Mouse (Mus musculus): ENCODE results near the gene Nrxn3. TPM values are rescaled to one million over a fixed set of nuclear protein-coding genes. Genes with fewer than 3 reads are reported as not detected.

Gene Nrxn3
- polyA plus RNA-seq, 1 experiment from 2014 or later, result 0.82 TPM

DNA sequence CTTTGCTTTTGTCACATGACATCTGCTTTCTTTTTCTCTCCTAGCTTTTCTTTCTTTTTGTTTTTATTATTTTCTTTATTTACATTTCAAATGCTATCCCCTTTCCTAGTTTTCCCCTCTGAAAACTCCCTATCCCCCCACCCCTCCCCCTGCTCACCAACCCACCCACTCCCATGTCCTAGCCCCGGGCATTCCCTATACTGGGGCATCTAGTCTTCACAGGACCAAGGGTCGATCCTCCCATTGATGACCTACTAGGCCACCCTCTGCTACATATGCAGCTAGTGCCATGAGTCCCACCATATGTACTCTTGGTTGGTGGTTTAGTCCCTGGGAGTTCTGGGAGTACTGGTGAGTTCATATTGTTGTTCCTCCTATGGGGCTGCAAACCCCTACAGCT lies 655.0 kb downstream of the Nrxn3 start:
- no peak overlapping the region for H3K4me2 ChIP-seq
- 51% methylated on average over 2 of the region's 2 CpGs for WGBS (ENCODE audit: insufficient replicate concordance)
- no peaks in the 10 kb centered on the region for H3K9me3 ChIP-seq (replicated peaks)
- H3K4me1 ChIP-seq (replicated peaks), result no peaks in the 10 kb centered on the region
- no peak overlapping the region for H3K9ac ChIP-seq
- DNase-seq (no peak), ATAC-seq (ENCODE audit: low read depth) (no peak)
- no peak overlapping the region for H3K4me3 ChIP-seq (replicated peaks)
- H3K27ac ChIP-seq, result no peak overlapping the region
- no peaks in the 10 kb centered on the region for H3K27me3 ChIP-seq
- no peaks in the 10 kb centered on the region for H3K36me3 ChIP-seq

DNA sequence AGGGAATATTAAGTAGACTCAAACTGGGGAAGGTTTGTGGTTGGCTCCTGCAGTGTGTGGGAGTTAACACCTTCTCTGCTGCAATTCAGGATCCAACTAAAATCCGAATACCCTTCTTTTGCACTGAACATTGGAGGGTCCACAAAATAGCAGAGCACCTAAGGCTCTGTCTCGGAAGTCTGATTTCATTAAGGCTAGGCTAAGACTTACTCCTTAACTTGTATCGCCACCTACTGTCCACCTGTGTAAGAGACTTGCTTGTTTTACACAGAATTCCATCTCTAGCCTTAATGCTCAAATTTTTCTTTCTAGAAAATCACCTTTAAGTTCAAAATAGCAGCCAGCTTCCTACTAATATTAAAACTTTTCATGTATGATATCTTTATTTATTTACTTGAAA lies 660.6 kb downstream of the Nrxn3 start:
- ATAC-seq (ENCODE audit: low read depth) (no peak), DNase-seq (no peak)
- H3K27me3 ChIP-seq, result no peaks in the 10 kb centered on the region
- no peak overlapping the region for H3K4me2 ChIP-seq
- H3K9me3 ChIP-seq (replicated peaks), result no peaks in the 10 kb centered on the region
- 14% methylated on average over 3 of the region's 3 CpGs for WGBS (ENCODE audit: insufficient replicate concordance)
- H3K27ac ChIP-seq, result no peak overlapping the region
- H3K36me3 ChIP-seq, result no peaks in the 10 kb centered on the region
- no peaks in the 10 kb centered on the region for H3K4me1 ChIP-seq (replicated peaks)
- H3K9ac ChIP-seq, result no peak overlapping the region
- no peak overlapping the region for H3K4me3 ChIP-seq (replicated peaks)

DNA sequence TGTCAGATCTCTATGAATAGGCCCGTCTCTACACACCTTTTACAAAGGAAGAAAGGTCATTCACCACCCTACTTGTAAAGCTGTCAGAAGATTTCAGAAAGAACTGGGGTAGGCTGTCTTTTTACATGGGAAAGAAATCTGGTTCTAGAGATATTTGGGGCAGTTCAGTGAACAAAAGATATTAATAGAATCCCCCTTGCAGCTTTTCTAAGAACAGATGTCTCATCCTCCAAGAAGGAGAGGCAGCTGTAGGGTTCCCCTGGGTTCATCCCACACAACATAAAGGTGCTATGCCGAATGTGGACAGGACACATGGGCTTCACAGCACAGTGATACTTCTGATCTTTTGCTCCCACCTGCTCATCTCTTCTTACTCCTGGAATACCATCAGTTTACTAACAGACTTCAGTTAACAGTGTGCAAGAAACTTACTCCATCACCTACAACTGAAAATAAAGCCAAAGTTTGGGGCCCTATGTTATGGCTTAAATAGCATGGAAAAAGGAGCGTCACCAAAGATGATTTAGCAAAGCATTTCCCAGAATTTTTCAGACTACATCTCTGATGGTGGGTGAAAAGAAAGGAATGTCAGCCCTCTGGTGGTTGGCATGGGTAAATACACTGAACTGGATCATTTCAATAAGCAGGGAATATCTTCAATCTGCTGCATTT lies 672.6 kb downstream of the Nrxn3 start:
- no peaks in the 10 kb centered on the region for H3K27me3 ChIP-seq

DNA sequence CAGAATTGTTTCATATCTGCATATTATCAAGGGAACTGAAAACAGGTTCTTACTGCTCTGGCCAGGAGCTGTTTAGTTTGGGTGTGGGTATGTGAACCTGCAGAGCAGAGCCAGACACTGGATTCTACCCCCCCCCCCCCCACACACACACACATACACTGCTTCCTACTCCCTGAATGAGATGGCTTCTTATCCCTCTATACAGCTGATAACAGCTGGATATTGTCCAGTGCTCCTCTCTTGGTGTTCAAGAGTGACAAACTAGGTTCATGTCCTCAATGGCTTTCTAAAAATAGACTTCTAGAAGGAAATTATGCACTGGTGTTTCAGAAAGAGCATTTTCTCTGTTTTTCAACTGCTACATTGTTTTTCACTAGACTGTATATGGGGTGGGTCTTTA lies 713.8 kb downstream of the Nrxn3 start:
- no peak for DNase-seq
- no peak overlapping the region for H3K9ac ChIP-seq
- no peak for ATAC-seq (ENCODE audit: low read depth)
- no peaks in the 10 kb centered on the region for H3K27me3 ChIP-seq
- H3K4me2 ChIP-seq, result no peak overlapping the region
- H3K4me1 ChIP-seq (replicated peaks), result no peaks in the 10 kb centered on the region
- no peak overlapping the region for H3K4me3 ChIP-seq (replicated peaks)
- H3K9me3 ChIP-seq (replicated peaks), result no peaks in the 10 kb centered on the region
- no peaks in the 10 kb centered on the region for H3K36me3 ChIP-seq
- H3K27ac ChIP-seq, result no peak overlapping the region

More for the DNA sequence above, 672.6 kb downstream of the Nrxn3 start:
- no peak overlapping the region for H3K4me3 ChIP-seq (replicated peaks)
- no peaks in the 10 kb centered on the region for H3K9me3 ChIP-seq (replicated peaks)
- H3K4me1 ChIP-seq (replicated peaks), result no peaks in the 10 kb centered on the region
- H3K36me3 ChIP-seq, result no peaks in the 10 kb centered on the region
- DNase-seq, result no peak
- no peak overlapping the region for H3K9ac ChIP-seq
- 40% methylated on average over 3 of the region's 3 CpGs for WGBS (ENCODE audit: insufficient replicate concordance)
- no peak overlapping the region for H3K4me2 ChIP-seq
- H3K27ac ChIP-seq, result no peak overlapping the region
- ATAC-seq (ENCODE audit: low read depth), result no peak

DNA sequence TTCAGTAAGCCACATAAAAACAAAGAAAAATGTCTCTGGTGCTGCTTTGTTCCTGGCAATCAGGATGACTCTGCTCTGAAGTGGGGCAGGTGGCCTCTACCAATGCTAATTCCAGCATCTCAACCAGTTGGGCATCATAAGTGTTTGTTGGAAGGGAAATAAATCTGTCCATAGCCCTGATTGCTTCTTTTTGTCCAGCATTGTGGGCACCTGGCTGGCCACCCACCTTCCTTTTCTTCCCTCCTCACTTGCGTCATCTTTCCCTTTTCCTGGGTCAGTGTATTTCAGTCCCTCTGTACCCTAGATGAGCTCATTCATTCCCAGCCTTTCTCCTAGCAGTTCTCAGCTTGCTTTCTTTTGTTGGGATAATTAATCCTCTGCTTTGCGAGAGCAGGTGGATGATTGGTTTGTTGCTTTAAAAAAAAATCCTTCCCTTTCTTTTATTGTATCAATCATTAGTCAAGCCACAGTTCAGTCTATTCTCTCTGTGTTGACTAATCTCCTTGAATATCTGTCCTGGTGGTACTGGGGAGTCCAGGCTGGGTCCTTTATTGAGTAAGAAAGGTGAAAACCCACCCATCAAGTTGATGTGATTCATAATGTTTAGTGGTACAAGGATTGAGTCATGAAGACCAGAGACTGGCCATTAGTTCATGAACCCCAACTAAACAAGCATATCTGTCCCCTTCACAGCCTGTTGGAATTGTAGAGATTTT lies 719.8 kb downstream of the Nrxn3 start:
- Histone ChIP-seq H3K27ac (no peak overlapping the region), H3K4me2 (no peak overlapping the region), H3K4me1 (replicated peaks) (no peaks in the 10 kb centered on the region), H3K27me3 (no peaks in the 10 kb centered on the region), H3K9me3 (replicated peaks) (no peaks in the 10 kb centered on the region), H3K4me3 (replicated peaks) (no peak overlapping the region), H3K9ac (no peak overlapping the region), H3K36me3 (no peaks in the 10 kb centered on the region)
- ATAC-seq (ENCODE audit: low read depth) (no peak), DNase-seq (no peak)
- 64% methylated on average over 2 of the region's 2 CpGs for WGBS (ENCODE audit: insufficient replicate concordance)

DNA sequence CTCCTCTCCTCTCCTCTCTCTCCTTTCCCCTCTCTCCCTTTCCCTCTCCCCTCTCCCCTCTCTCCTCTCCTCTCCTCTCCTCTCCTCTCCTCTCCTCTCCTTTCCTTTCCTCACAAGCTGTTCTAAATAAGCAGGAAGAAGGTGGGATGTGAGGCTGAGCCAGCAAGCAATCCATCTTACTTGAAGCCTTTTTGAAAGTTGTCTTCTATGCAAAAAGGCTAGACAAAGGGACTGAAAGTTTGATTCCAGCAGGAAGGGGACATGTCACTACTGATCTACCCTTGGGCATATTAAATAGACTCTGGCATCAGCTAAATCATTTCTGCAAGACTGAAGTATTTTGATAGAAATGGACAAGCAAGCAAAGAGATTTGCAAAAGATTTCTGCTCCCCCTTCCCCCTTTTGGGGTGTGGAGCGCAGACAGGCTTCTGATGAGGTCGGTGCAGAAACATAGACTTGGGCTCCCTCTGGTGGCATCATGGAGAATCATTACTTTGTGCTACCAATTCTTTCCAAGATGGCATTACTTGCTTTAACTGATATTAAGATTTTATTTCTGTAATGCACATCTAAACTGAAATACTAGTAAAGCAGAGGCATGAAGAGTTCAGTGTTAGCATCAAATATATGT lies 728.1 kb downstream of the Nrxn3 start:
- Histone ChIP-seq H3K9ac (no peak overlapping the region), H3K4me3 (replicated peaks) (no peak overlapping the region), H3K27me3 (no peaks in the 10 kb centered on the region), H3K27ac (no peak overlapping the region), H3K4me2 (no peak overlapping the region), H3K4me1 (replicated peaks) (no peaks in the 10 kb centered on the region), H3K9me3 (replicated peaks) (no peaks in the 10 kb centered on the region), H3K36me3 (no peaks in the 10 kb centered on the region)
- WGBS (ENCODE audit: insufficient replicate concordance), result 6% methylated on average over 2 of the region's 2 CpGs
- no peak for ATAC-seq (ENCODE audit: low read depth)
- no peak for DNase-seq

DNA sequence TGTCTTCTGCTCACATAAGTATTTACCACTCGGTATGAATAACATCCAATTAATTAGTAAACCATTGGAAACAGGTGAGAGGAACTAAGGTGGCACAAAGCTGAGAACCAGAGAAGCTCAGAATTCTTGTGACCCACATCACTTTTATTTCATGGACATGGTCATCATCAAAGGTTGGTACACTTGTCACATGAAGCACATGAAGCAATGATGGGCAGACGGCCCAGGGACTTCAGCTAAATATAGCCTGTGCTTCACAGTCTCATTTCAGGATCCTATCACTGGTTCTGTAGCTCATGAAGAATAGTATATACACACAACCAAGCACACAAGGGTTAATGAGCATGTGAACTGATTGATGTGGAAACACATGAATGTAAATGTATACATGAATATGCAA lies 747.5 kb downstream of the Nrxn3 start:
- WGBS (ENCODE audit: insufficient replicate concordance), result 50% methylated on average over 2 of the region's 2 CpGs
- no peaks in the 10 kb centered on the region for H3K9me3 ChIP-seq (replicated peaks)
- H3K9ac ChIP-seq, result no peak overlapping the region
- H3K27ac ChIP-seq, result no peak overlapping the region
- no peaks in the 10 kb centered on the region for H3K27me3 ChIP-seq
- no peaks in the 10 kb centered on the region for H3K36me3 ChIP-seq
- no peak for DNase-seq
- no peak overlapping the region for H3K4me3 ChIP-seq (replicated peaks)
- ATAC-seq (ENCODE audit: low read depth), result no peak
- no peak overlapping the region for H3K4me2 ChIP-seq
- no peaks in the 10 kb centered on the region for H3K4me1 ChIP-seq (replicated peaks)

DNA sequence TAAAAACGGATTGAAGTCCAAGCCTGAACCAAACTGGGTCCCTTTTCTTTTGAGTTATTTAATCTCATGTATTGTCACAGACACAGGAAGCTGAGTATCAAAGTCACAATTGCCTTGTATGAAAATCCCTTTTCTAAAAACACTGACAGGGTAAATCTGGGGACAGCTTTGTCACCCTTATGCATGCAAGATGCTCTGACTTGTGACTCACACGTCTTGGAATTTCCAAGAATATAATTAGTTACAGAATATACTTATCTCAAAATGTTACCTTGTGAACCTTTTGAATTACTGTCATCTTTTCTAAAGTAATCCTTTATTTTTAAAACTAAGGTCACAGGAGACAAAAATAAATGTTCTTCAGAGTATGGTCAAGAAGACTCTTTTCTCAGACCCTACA lies 748.6 kb downstream of the Nrxn3 start:
- H3K9ac ChIP-seq, result no peak overlapping the region
- no peaks in the 10 kb centered on the region for H3K36me3 ChIP-seq
- WGBS (ENCODE audit: insufficient replicate concordance), result 28% methylated on average over 2 of the region's 2 CpGs
- H3K4me2 ChIP-seq, result no peak overlapping the region
- ATAC-seq (ENCODE audit: low read depth), result no peak
- H3K9me3 ChIP-seq (replicated peaks), result no peaks in the 10 kb centered on the region
- H3K4me1 ChIP-seq (replicated peaks), result no peaks in the 10 kb centered on the region
- no peaks in the 10 kb centered on the region for H3K27me3 ChIP-seq
- DNase-seq, result no peak
- H3K27ac ChIP-seq, result no peak overlapping the region
- H3K4me3 ChIP-seq (replicated peaks), result no peak overlapping the region

DNA sequence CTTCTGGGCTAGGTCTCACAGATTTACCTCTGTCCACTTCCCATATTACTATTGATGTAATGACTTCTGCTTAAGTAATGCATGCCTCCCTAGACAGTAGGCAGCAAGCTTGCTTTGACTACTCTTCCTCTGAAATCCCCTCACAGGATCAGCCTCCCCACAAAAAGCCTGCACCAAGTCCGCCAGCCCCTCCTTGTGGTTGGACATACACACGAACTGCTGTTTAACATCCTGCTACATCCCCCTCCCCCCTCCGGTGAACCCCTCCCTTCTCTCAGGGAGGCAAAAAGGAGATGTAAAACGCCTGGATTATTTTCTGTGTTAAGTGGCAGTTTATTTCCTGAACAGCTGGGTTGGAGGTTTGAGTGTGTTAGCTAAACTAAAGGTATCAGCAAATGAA lies 749.2 kb downstream of the Nrxn3 start:
- DNase-seq (no peak), ATAC-seq (ENCODE audit: low read depth) (no peak)
- Histone ChIP-seq H3K36me3 (no peaks in the 10 kb centered on the region), H3K4me2 (no peak overlapping the region), H3K9ac (no peak overlapping the region), H3K27me3 (no peaks in the 10 kb centered on the region), H3K9me3 (replicated peaks) (no peaks in the 10 kb centered on the region), H3K4me1 (replicated peaks) (no peaks in the 10 kb centered on the region), H3K4me3 (replicated peaks) (no peak overlapping the region), H3K27ac (no peak overlapping the region)
- 20% methylated on average over 4 of the region's 4 CpGs for WGBS (ENCODE audit: insufficient replicate concordance)

DNA sequence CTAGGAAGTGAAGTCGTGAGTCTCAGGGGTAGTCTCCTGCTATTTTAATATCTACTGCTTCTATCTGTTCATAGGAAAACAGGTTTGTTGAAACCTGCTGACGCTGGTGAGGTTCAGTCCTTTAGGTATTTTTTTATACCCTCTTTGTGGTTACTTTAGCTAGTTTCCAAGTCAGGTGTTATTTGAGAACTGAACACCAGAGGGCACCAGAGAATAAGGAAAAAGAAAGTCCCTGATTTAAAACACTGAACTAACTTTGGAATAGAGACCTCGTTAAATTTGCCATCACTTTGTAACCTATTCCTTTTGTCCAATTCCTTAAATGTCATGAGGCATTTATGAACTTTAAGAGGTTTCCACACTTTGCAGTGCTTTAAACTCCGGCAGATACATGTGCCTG lies 756.4 kb downstream of the Nrxn3 start:
- no peak overlapping the region for H3K9ac ChIP-seq
- H3K4me2 ChIP-seq, result no peak overlapping the region
- H3K36me3 ChIP-seq, result no peaks in the 10 kb centered on the region
- no peaks in the 10 kb centered on the region for H3K9me3 ChIP-seq (replicated peaks)
- no peak overlapping the region for H3K27ac ChIP-seq
- WGBS (ENCODE audit: insufficient replicate concordance), result 20% methylated on average over 4 of the region's 4 CpGs
- no peaks in the 10 kb centered on the region for H3K4me1 ChIP-seq (replicated peaks)
- no peak overlapping the region for H3K4me3 ChIP-seq (replicated peaks)
- DNase-seq, result no peak
- H3K27me3 ChIP-seq, result no peaks in the 10 kb centered on the region
- ATAC-seq (ENCODE audit: low read depth), result no peak

DNA sequence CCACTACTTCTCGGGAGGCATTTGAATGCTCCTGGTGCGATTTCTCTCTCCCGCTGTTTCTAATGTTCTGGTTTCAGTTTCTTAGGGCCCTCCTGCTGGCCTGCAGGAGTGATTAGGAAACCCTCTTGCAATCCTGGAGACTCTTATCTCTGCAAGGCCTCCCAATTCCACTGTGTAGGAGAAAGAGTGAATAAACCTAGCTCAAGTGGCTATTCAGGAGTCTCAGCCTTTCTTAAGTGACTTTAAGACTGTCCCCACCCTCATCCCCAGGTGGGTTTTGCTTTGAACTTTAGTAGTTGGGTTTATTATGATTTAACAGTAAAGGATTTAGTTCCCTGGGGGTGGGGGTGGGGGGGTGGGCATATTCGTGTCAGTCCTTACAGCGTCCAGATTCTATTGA lies 759.5 kb downstream of the Nrxn3 start:
- H3K4me2 ChIP-seq, result no peak overlapping the region
- WGBS (ENCODE audit: insufficient replicate concordance), result 30% methylated on average over 5 of the region's 5 CpGs
- no peaks in the 10 kb centered on the region for H3K4me1 ChIP-seq (replicated peaks)
- no peaks in the 10 kb centered on the region for H3K27me3 ChIP-seq
- no peak for ATAC-seq (ENCODE audit: low read depth)
- H3K9me3 ChIP-seq (replicated peaks), result no peaks in the 10 kb centered on the region
- H3K36me3 ChIP-seq, result no peaks in the 10 kb centered on the region
- H3K9ac ChIP-seq, result no peak overlapping the region
- no peak overlapping the region for H3K4me3 ChIP-seq (replicated peaks)
- no peak for DNase-seq
- no peak overlapping the region for H3K27ac ChIP-seq

DNA sequence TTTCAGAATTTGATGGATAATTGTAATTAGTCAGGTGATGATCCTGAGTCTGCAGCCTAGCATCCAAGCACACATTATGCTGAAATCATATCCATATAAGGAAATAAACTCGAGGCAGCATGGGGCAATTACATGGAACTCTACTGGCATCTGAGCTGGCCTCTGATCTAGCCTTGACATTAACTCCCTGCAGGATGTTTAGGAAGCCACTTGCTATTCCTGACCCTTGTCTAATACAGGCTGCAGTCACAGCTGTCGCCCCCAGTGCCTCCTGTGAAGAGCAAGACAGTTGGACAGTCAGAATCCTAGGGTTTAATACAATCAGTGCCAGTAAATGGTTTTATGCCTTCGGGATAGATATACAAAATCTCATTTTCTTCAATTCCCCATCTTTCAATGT lies 781.4 kb downstream of the Nrxn3 start:
- Histone ChIP-seq H3K27ac (no peak overlapping the region), H3K4me1 (replicated peaks) (no peaks in the 10 kb centered on the region), H3K9ac (no peak overlapping the region), H3K4me3 (replicated peaks) (no peak overlapping the region), H3K4me2 (no peak overlapping the region), H3K36me3 (no peaks in the 10 kb centered on the region), H3K9me3 (replicated peaks) (no peaks in the 10 kb centered on the region), H3K27me3 (no peaks in the 10 kb centered on the region)
- 38% methylated on average over 3 of the region's 3 CpGs for WGBS (ENCODE audit: insufficient replicate concordance)
- ATAC-seq (ENCODE audit: low read depth) (no peak), DNase-seq (no peak)
